Mouse (Mus musculus) lung, adult 18-20 months (tissue): ENCODE measurements at regions not wholly inside any gene's neighbourhood (a gene's known extent, or its start where the extent isn't known, plus 50 kb on each side); places are given as distances from the start of the nearest gene placed in this dataset.

Experiments
- DNase-seq, 2 experiments: peaks; one replicate each; pipeline ENCODE4 v3.0.0; 2022; ENCODE audit warnings: mixed read lengths in 2 of 2

GRCm38 (mm10) chr3:17772886-17773285 is 175.3 kb upstream of the Cypt12 start:
- no peak for DNase-seq

GRCm38 (mm10) chr3:17779152-17779551 is 169.1 kb upstream of the Cypt12 start:
- no peak for DNase-seq

GRCm38 (mm10) chr3:17784076-17784475 is 164.1 kb upstream of the Cypt12 start:
- no peak for DNase-seq

- no peak for DNase-seq
Observed at GRCm38 (mm10) chr3:17784587-17784986, 163.6 kb upstream of the Cypt12 start.

GRCm38 (mm10) chr3:17785106-17786022 is 162.8 kb upstream of the Cypt12 start:
- DNase-seq: no peak

GRCm38 (mm10) chr3:17786023-17786720 is 162.0 kb upstream of the Cypt12 start:
- DNase-seq: no peak

- no peak for DNase-seq
Observed at GRCm38 (mm10) chr3:17786721-17787442, 161.3 kb upstream of the Cypt12 start.

- no peak for DNase-seq
Observed at GRCm38 (mm10) chr3:17787443-17788333, 160.5 kb upstream of the Cypt12 start.

- no peak for DNase-seq
Observed at GRCm38 (mm10) chr3:17788334-17788720, 159.9 kb upstream of the Cypt12 start.

GRCm38 (mm10) chr3:17788778-17789299 is 159.4 kb upstream of the Cypt12 start:
- DNase-seq: no peak

GRCm38 (mm10) chr3:17789454-17790196 is 158.6 kb upstream of the Cypt12 start:
- no peak for DNase-seq

GRCm38 (mm10) chr3:17790331-17790730 is 157.9 kb upstream of the Cypt12 start:
- no peak for DNase-seq

GRCm38 (mm10) chr3:17790816-17791215 is 157.4 kb upstream of the Cypt12 start:
- DNase-seq: no peak

GRCm38 (mm10) chr3:17791381-17792320 is 156.6 kb upstream of the Cypt12 start:
- no peak for DNase-seq

- DNase-seq: no peak
Observed at GRCm38 (mm10) chr3:17792537-17793039, 155.6 kb upstream of the Cypt12 start.

- no peak for DNase-seq
Observed at GRCm38 (mm10) chr3:17793646-17794250, 154.5 kb upstream of the Cypt12 start.

- DNase-seq: no peak
Observed at GRCm38 (mm10) chr3:17794251-17795061, 153.8 kb upstream of the Cypt12 start.
